Mouse (Mus musculus): ENCODE results near the gene Smpdl3b. TPM values are rescaled to one million over a fixed set of nuclear protein-coding genes. Genes with fewer than 3 reads are reported as not detected.

Gene Smpdl3b
- total RNA-seq (2014; fragmentation: Nextera tagmentation) (not detected in 2 replicates), total RNA-seq (2017) (0.23 and 0.33 TPM in 2 replicates), polyA plus RNA-seq (2012) (0.04 and 0.08 TPM in 2 replicates)

DNA sequence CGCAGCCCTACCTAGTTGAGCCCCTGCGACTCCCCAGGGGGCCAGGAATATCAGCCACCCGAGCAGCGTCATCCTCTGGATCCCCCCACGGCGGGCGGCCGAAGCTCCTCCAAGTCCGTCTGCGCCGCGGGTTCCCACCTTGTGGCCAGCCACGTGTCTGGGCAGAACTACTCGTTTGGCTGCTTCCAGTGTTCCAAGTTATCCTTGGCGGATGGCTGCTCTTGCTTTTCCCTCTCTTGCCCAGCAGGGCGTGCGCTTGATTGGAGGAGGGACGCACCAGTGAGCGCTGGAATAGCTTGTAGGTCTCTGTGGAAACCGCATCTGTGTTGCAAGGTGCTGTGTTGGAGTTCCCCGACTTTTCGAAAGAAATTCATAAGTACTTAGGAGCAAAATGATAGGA lies at the start of gene Smpdl3b:
Smpdl3b (minus strand) TSS at position 279 of the 400 bp plus-strand sequence.
- H3K27me3 ChIP-seq (ENCODE audit: insufficient read depth, low read length), result peaks cover 54% of the 10 kb centered on the region
- H3K4me3 ChIP-seq (ENCODE audit: low read depth, low read length), result no peak within 1 kb of the TSS
- TF ChIP-seq CTCF (IDR thresholded peaks at IDR 0.05; ENCODE audit: low read depth, low read length), result no peak
- no peak for TF ChIP-seq GATA2 (IDR thresholded peaks at IDR 0.05; ENCODE audit: borderline replicate concordance, low read depth, low read length)
- no peak for TF ChIP-seq POLR2AphosphoS5 (IDR thresholded peaks at IDR 0.05; ENCODE audit: insufficient replicate concordance, low read depth, low read length)
- TF ChIP-seq TAL1 (conservative IDR thresholded peaks at IDR 0.05; ENCODE audit: low read depth, low read length), result no peak
- no peak for TF ChIP-seq GATA1 (IDR thresholded peaks at IDR 0.05; ENCODE audit: borderline replicate concordance, low read length)
- no peaks in the 10 kb centered on the region for H3K9me3 ChIP-seq (replicated peaks)
- ATAC-seq (ENCODE audit: extremely low read depth, insufficient number of reproducible peaks, low FRiP score, poor library complexity, severe bottlenecking), result no peak
- H3K36me3 ChIP-seq (replicated peaks), result no peaks in the 10 kb centered on the region
- H3K4me1 ChIP-seq (ENCODE audit: insufficient read depth, low read depth, low read length), result peaks cover 12% of the 10 kb centered on the region
- no peak for DNase-seq (ENCODE audit: low spot score)

DNA sequence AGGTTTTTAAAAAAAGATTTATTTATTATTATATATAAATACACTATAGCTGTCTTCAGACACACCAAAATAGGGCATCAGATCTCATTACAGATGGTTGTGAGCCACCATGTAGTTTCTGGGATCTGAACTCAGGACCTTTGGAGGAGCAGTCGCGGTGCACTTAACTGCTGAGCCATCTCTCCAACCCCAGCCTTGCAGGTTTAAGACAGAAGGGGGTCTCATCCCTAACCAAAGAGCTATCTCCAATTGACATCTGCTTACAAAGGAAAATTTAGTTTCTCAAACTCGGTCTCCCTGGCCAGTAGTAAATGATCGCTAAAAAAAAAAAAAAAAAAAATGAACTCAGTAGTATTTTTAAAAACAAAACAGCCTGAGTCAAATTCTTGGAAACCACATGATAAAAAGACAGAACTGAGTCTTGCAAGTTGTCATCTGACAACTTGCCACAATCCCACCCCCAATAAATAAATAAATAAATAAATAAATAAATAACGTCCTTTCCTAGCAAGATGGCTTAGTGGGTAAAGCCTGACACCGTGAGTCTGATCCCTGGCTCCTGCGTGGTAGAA lies 49.7 kb upstream of the Smpdl3b start:
- DNase-seq (ENCODE audit: low spot score) (no peak), ATAC-seq (ENCODE audit: extremely low read depth, insufficient number of reproducible peaks, low FRiP score, poor library complexity, severe bottlenecking) (no peak)
- H3K4me1 ChIP-seq (ENCODE audit: insufficient read depth, low read depth, low read length), result peaks cover 51% of the 10 kb centered on the region
- TF ChIP-seq CTCF (IDR thresholded peaks at IDR 0.05; ENCODE audit: low read depth, low read length), result no peak
- no peak for TF ChIP-seq TAL1 (conservative IDR thresholded peaks at IDR 0.05; ENCODE audit: low read depth, low read length)
- TF ChIP-seq GATA1 (IDR thresholded peaks at IDR 0.05; ENCODE audit: borderline replicate concordance, low read length), result no peak
- no peak for TF ChIP-seq GATA2 (IDR thresholded peaks at IDR 0.05; ENCODE audit: borderline replicate concordance, low read depth, low read length)
- TF ChIP-seq POLR2AphosphoS5 (IDR thresholded peaks at IDR 0.05; ENCODE audit: insufficient replicate concordance, low read depth, low read length), result no peak
- no peak overlapping the region for H3K4me3 ChIP-seq (ENCODE audit: low read depth, low read length)
- H3K36me3 ChIP-seq (replicated peaks), result no peaks in the 10 kb centered on the region
- peaks cover 15% of the 10 kb centered on the region; the same call in 1 of the 2 replicates for H3K27me3 ChIP-seq (ENCODE audit: insufficient read depth, low read length)
- no peaks in the 10 kb centered on the region for H3K9me3 ChIP-seq (replicated peaks)

DNA sequence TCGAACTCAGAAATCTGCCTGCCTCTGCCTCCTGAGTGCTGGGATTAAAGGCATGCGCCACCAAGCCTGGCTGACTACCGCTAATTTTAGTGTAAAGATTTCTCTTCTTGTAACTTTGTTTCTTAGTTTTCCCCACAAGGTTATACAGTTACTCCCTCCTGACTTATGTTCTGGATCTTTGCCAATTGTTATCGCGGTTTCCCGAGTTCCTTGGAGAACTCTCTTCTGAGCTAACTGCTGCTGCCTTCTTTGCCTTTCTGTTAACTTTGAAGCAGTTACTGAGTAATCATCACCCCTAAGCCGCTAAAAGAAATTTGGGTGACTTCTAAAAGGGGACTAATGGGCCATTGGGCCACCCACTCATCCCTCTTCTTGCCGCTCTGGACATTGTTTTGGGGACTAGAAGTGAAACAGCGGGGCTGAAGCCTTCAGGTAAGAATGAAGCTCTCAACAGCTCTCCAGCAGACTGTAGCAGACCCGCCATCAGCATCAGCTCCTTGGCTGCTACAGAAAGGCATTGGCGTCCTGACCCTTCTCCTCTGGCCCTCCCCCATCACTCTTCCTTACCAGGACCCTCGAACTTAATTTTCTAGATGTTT lies 48.6 kb upstream of the Smpdl3b start:
- ATAC-seq (ENCODE audit: extremely low read depth, insufficient number of reproducible peaks, low FRiP score, poor library complexity, severe bottlenecking) (no peak), DNase-seq (ENCODE audit: low spot score) (no peak)
- TF ChIP-seq GATA1 (IDR thresholded peaks at IDR 0.05; ENCODE audit: borderline replicate concordance, low read length) (no peak), CTCF (IDR thresholded peaks at IDR 0.05; ENCODE audit: low read depth, low read length) (no peak), GATA2 (IDR thresholded peaks at IDR 0.05; ENCODE audit: borderline replicate concordance, low read depth, low read length) (no peak), TAL1 (conservative IDR thresholded peaks at IDR 0.05; ENCODE audit: low read depth, low read length) (no peak), POLR2AphosphoS5 (IDR thresholded peaks at IDR 0.05; ENCODE audit: insufficient replicate concordance, low read depth, low read length) (no peak)
- no peak overlapping the region for H3K4me3 ChIP-seq (ENCODE audit: low read depth, low read length)
- no peaks in the 10 kb centered on the region for H3K36me3 ChIP-seq (replicated peaks)
- H3K27me3 ChIP-seq (ENCODE audit: insufficient read depth, low read length), result peaks cover 18% of the 10 kb centered on the region
- H3K9me3 ChIP-seq (replicated peaks), result no peaks in the 10 kb centered on the region
- peaks cover 51% of the 10 kb centered on the region for H3K4me1 ChIP-seq (ENCODE audit: insufficient read depth, low read depth, low read length)

DNA sequence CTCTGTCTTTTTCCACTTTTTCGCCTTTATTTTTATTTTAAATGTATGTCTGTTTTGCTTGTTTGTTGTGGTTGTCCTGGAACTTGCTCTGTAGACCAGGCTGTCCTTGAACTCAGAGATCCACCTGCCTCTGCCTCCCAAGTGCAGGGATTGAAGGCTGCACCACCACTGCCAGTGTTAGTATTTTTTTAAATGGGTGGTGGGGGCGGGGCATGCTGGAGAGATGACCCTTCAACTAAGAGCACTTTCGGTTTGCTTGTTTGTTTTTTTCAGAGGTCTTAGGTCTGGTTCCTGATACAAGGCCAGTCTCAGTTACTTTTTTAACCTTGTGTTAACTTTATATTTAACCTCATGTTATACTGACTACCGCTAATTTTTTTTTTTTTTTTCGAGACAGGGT lies 48.1 kb upstream of the Smpdl3b start:
- peaks cover 51% of the 10 kb centered on the region for H3K4me1 ChIP-seq (ENCODE audit: insufficient read depth, low read depth, low read length)
- H3K27me3 ChIP-seq (ENCODE audit: insufficient read depth, low read length), result peaks cover 21% of the 10 kb centered on the region
- TF ChIP-seq CTCF (IDR thresholded peaks at IDR 0.05; ENCODE audit: low read depth, low read length) (no peak), GATA2 (IDR thresholded peaks at IDR 0.05; ENCODE audit: borderline replicate concordance, low read depth, low read length) (no peak), GATA1 (IDR thresholded peaks at IDR 0.05; ENCODE audit: borderline replicate concordance, low read length) (no peak), TAL1 (conservative IDR thresholded peaks at IDR 0.05; ENCODE audit: low read depth, low read length) (no peak), POLR2AphosphoS5 (IDR thresholded peaks at IDR 0.05; ENCODE audit: insufficient replicate concordance, low read depth, low read length) (no peak)
- DNase-seq (ENCODE audit: low spot score) (no peak), ATAC-seq (ENCODE audit: extremely low read depth, insufficient number of reproducible peaks, low FRiP score, poor library complexity, severe bottlenecking) (no peak)
- H3K36me3 ChIP-seq (replicated peaks), result no peaks in the 10 kb centered on the region
- no peaks in the 10 kb centered on the region for H3K9me3 ChIP-seq (replicated peaks)
- no peak overlapping the region for H3K4me3 ChIP-seq (ENCODE audit: low read depth, low read length)

DNA sequence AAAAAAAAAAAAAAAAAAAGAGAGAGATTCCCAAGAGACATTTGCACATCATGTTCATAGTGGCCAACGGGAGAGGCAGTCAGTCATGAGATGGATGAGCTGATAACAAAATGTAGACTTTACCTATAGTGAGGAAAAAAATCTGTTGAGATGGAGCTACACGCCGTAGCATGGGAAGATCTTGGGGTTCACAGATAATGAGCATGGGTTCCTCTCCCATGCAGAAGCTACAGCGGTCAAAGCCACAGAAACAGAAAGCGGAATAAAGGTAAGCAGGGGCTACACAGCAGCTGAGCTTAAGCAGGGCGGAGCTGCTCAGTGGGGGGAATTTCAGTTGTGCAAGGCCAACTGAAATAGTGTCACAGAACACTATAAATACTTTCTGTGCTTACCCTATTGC lies 47.3 kb upstream of the Smpdl3b start:
- ATAC-seq (ENCODE audit: extremely low read depth, insufficient number of reproducible peaks, low FRiP score, poor library complexity, severe bottlenecking) (no peak), DNase-seq (ENCODE audit: low spot score) (peak; percentile 29)
- Histone ChIP-seq H3K4me3 (ENCODE audit: low read depth, low read length) (no peak overlapping the region), H3K27me3 (ENCODE audit: insufficient read depth, low read length) (peaks cover 21% of the 10 kb centered on the region), H3K4me1 (ENCODE audit: insufficient read depth, low read depth, low read length) (peaks cover 46% of the 10 kb centered on the region), H3K9me3 (replicated peaks) (no peaks in the 10 kb centered on the region), H3K36me3 (replicated peaks) (no peaks in the 10 kb centered on the region)
- TF ChIP-seq CTCF (IDR thresholded peaks at IDR 0.05; ENCODE audit: low read depth, low read length) (no peak), GATA2 (IDR thresholded peaks at IDR 0.05; ENCODE audit: borderline replicate concordance, low read depth, low read length) (no peak), GATA1 (IDR thresholded peaks at IDR 0.05; ENCODE audit: borderline replicate concordance, low read length) (no peak), POLR2AphosphoS5 (IDR thresholded peaks at IDR 0.05; ENCODE audit: insufficient replicate concordance, low read depth, low read length) (no peak), TAL1 (conservative IDR thresholded peaks at IDR 0.05; ENCODE audit: low read depth, low read length) (no peak)

DNA sequence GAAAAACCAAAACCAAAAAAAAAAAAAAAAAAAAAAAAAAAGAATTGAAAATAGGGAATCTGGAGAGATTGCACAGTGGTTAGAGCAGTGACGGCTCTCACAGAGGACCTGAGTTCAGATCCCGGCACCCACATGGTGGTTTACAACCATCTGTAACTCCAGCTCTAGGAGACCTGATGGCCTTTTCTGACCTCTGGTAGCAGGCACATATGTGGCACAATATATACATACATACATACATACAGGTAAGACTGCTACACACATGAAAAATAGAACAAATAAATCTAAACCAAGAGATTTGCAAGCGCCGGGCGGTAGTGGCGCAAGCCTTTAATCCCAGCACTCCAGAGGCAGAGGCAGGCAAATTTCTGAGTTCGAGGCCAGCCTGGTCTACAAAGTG lies 46.8 kb upstream of the Smpdl3b start:
- TF ChIP-seq CTCF (IDR thresholded peaks at IDR 0.05; ENCODE audit: low read depth, low read length) (no peak), GATA1 (IDR thresholded peaks at IDR 0.05; ENCODE audit: borderline replicate concordance, low read length) (no peak), GATA2 (IDR thresholded peaks at IDR 0.05; ENCODE audit: borderline replicate concordance, low read depth, low read length) (no peak), POLR2AphosphoS5 (IDR thresholded peaks at IDR 0.05; ENCODE audit: insufficient replicate concordance, low read depth, low read length) (no peak), TAL1 (conservative IDR thresholded peaks at IDR 0.05; ENCODE audit: low read depth, low read length) (no peak)
- Histone ChIP-seq H3K9me3 (replicated peaks) (no peaks in the 10 kb centered on the region), H3K36me3 (replicated peaks) (no peaks in the 10 kb centered on the region), H3K27me3 (ENCODE audit: insufficient read depth, low read length) (peaks cover 20% of the 10 kb centered on the region), H3K4me3 (ENCODE audit: low read depth, low read length) (no peak overlapping the region), H3K4me1 (ENCODE audit: insufficient read depth, low read depth, low read length) (peaks cover 43% of the 10 kb centered on the region)
- DNase-seq (ENCODE audit: low spot score) (no peak), ATAC-seq (ENCODE audit: extremely low read depth, insufficient number of reproducible peaks, low FRiP score, poor library complexity, severe bottlenecking) (no peak)
